In genomic region chr11:75880064-75880463, GRCm38 (mm10) we compare ENCODE assay signal across 9 mouse cellular contexts. TPM values are rescaled to one million over a fixed set of nuclear protein-coding genes. Genes with fewer than 3 reads are reported as not detected.
DNase-seq lines count a peak whose midpoint lies in the region; ATAC-seq and TF ChIP-seq lines count a peak whose summit lies in the region.
"Had no signal": no experiment of that assay in that cellular context is flagged by ENCODE, and none has a peak within 500 bp of the region (broad histone marks: within the 10 kb centered on the region; RNA-seq: fewer than 3 reads in every experiment).

No protein-coding gene starts in this region.

- peak; percentile 57 for DNase-seq in hindbrain, postnatal 0 days (ENCODE audit: low spot score)
- peak; percentile 58 for DNase-seq in adrenal gland, postnatal 25 days
- peak; percentile 29 for DNase-seq in kidney, adult 9 months
- DNase-seq in lung, postnatal 10 days: peak; percentile 63
- no peak for DNase-seq in gastrocnemius, adult 8-10 months (ENCODE audit: low spot score in 2 of 2)
- DNase-seq in embryo, embryonic 10.5 days (ENCODE audit: low spot score): no peak
- no peak for DNase-seq in embryo, embryonic 9.5 days (ENCODE audit: extremely low spot score)
- DNase-seq: liver, embryonic 13.5 days had no signal

- no peak overlapping the region for H3K4me2 ChIP-seq in hindbrain, postnatal 0 days (ENCODE audit: low read depth, low read length)
- H3K4me2 ChIP-seq in hindbrain, embryonic 13.5 days: no peak overlapping the region
- H3K4me2 ChIP-seq: liver, embryonic 13.5 days had no signal

- peaks cover 5% of the 10 kb centered on the region; the same call in 1 of the 2 replicates for H3K4me1 ChIP-seq in hindbrain, postnatal 0 days (ENCODE audit: insufficient read depth, low read length)
- H3K4me1 ChIP-seq in hindbrain, embryonic 13.5 days (replicated peaks): peaks cover 23% of the 10 kb centered on the region

- 46% methylated on average over 8 of the region's 8 CpGs for WGBS in hindbrain, postnatal 0 days
- 67% methylated on average over 8 of the region's 8 CpGs for WGBS in hindbrain, embryonic 13.5 days

- TF ChIP-seq CTCF in hindbrain, postnatal 0 days (IDR thresholded peaks at IDR 0.05; ENCODE audit: low read depth): no peak

- ATAC-seq in hindbrain, postnatal 0 days: no peak
- ATAC-seq in hindbrain, embryonic 13.5 days (ENCODE audit: low FRiP score): no peak

- H3K27me3 ChIP-seq in hindbrain, postnatal 0 days (ENCODE audit: insufficient read depth, low read length): no peaks in the 10 kb centered on the region
- H3K27me3 ChIP-seq in hindbrain, embryonic 13.5 days: no peaks in the 10 kb centered on the region
- H3K27me3 ChIP-seq: liver, embryonic 13.5 days had no signal

- no peak overlapping the region for H3K4me3 ChIP-seq in hindbrain, postnatal 0 days (ENCODE audit: low read length)
- no peak overlapping the region for H3K4me3 ChIP-seq in hindbrain, embryonic 13.5 days
- H3K4me3 ChIP-seq: liver, embryonic 13.5 days had no signal

- H3K36me3 ChIP-seq in hindbrain, postnatal 0 days (ENCODE audit: insufficient read depth, low read length): no peaks in the 10 kb centered on the region
- no peaks in the 10 kb centered on the region for H3K36me3 ChIP-seq in hindbrain, embryonic 13.5 days
- H3K36me3 ChIP-seq: liver, embryonic 13.5 days had no signal

- no peaks in the 10 kb centered on the region for H3K9me3 ChIP-seq in hindbrain, postnatal 0 days (ENCODE audit: low read length)
- H3K9me3 ChIP-seq in hindbrain, embryonic 13.5 days: no peaks in the 10 kb centered on the region
- H3K9me3 ChIP-seq: liver, embryonic 13.5 days had no signal

- H3K9ac ChIP-seq in hindbrain, postnatal 0 days (replicated peaks; ENCODE audit: low read length): no peak overlapping the region
- H3K9ac ChIP-seq in hindbrain, embryonic 13.5 days: no peak overlapping the region
- H3K9ac ChIP-seq: liver, embryonic 13.5 days had no signal

- 0 out of 2 replicates have a peak overlapping the region, but pooled peaks have one; percentile 20 for H3K27ac ChIP-seq in hindbrain, postnatal 0 days
- H3K27ac ChIP-seq in hindbrain, embryonic 13.5 days: no peak overlapping the region
- H3K27ac ChIP-seq: liver, embryonic 13.5 days had no signal

RNA-seq across cellular contexts. Expression of gene Rph3al, which starts 58.2 kb away (rescaled TPM):
- 2.0 and 3.1 TPM in 2 replicates for total RNA-seq in hindbrain, postnatal 0 days (2014; rRNA removed)
- 2.5 and 3.3 TPM in 2 replicates for polyA plus RNA-seq in hindbrain, postnatal 0 days (2015; fragmentation: Nextera tagmentation; extraction: Ambion mirVana)
- polyA plus RNA-seq in hindbrain, embryonic 13.5 days (2015; fragmentation: Nextera tagmentation; extraction: Ambion mirVana): 2.2 and 2.5 TPM in 2 replicates
- total RNA-seq in adrenal gland, postnatal 25 days (2021): 17.2 and 19.4 TPM in 2 replicates
- total RNA-seq in gastrocnemius, adult 8-10 months (2022): 10 to 100 TPM; 14.1 to 17.5 (median 14.9) TPM

Comparison
In these comparisons a context has a peak if more than half of its experiments do, and no peak if none do; other contexts are left out.
1. DNase-seq: peak in hindbrain, postnatal 0 days (single experiment), adrenal gland, postnatal 25 days (single experiment), kidney, adult 9 months (single experiment) and lung, postnatal 10 days (single experiment); none in gastrocnemius, adult 8-10 months (0 of 2), embryo, embryonic 10.5 days (single experiment) and embryo, embryonic 9.5 days (single experiment).